Mouse (Mus musculus): ENCODE results near the gene Slx4ip. TPM values are rescaled to one million over a fixed set of nuclear protein-coding genes. Genes with fewer than 3 reads are reported as not detected.

Slx4ip gene
- polyA plus RNA-seq, 1 experiment = 1.4 TPM

DNA sequence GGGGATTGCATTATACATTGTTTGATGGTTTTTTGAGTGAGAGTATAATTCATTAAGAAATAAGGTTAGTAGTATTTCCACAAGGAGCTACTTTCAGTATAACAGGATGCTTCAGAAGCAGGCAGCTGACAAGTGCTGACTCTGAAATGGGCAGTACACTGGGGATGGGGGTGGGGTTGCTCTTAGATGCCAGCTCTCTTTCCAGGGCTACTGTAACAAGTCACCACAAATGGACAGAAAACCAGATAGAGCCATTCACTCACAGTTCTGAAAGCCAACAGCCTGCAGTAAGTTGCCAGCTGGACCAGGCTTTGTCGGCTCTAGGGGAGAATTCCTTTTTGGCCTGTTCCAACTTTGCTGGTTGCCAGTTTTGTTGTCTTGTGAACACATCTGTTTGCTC lies 84.8 kb downstream of the Slx4ip start:
- Histone ChIP-seq H3K4me3 (ENCODE audit: control insufficient read depth, insufficient read depth, low read length) (no peak overlapping the region), H3K36me3 (ENCODE audit: control insufficient read depth, insufficient read depth, low read length) (no peaks in the 10 kb centered on the region), H3K4me1 (replicated peaks; ENCODE audit: control insufficient read depth, insufficient read depth, low read length) (no peaks in the 10 kb centered on the region), H3K27me3 (ENCODE audit: control insufficient read depth, insufficient read depth, low read length) (no peaks in the 10 kb centered on the region), H3K27ac (ENCODE audit: control insufficient read depth, insufficient read depth, low read length) (no peak overlapping the region)
- TF ChIP-seq CTCF (IDR thresholded peaks at IDR 0.05; ENCODE audit: borderline replicate concordance, control insufficient read depth, extremely low read depth, insufficient read depth, low read length, poor library complexity) = no peak
- no peak for TF ChIP-seq POLR2A (IDR thresholded peaks at IDR 0.05; ENCODE audit: control insufficient read depth, extremely low read depth, insufficient read depth, low read length, poor library complexity)
- DNase-seq = no peak
- WGBS = 93% methylated on average over 1 of the region's 1 CpGs

DNA sequence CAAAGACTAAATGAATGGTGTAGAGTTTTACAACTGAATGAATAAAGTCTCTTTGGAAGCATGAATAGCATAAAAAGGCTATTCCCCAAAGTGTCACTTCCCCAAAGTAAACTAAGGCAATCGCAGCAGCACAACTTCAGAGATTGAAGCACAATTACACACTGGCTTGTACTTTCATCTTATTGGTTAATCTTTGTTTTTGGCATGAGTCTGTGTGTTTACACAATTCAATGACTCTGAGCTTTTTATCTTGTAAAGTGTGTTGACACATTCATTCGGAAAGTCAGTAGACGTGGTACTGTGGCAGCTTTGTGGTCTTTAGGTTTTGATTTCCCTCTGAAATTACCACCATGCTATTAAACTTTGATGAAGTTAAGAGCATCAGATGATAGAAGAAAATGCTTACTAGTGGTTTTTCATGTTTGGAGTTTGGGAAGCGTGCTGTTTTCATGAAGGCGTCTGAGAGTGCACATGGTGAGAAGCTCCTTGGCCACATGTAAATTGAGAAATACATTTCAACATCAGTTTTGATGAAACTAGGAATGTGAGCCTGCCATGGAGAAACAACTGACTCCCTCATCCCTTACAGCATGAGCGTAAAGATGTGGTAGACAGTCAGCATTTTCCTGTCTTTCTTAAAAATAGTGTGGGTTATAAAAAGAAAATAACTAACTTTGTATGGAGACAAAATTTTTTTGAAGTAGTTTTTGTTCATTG lies 88.2 kb downstream of the Slx4ip start:
- no peaks in the 10 kb centered on the region for H3K36me3 ChIP-seq (ENCODE audit: control insufficient read depth, insufficient read depth, low read length)
- TF ChIP-seq CTCF (IDR thresholded peaks at IDR 0.05; ENCODE audit: borderline replicate concordance, control insufficient read depth, extremely low read depth, insufficient read depth, low read length, poor library complexity) = no peak
- no peak for TF ChIP-seq POLR2A (IDR thresholded peaks at IDR 0.05; ENCODE audit: control insufficient read depth, extremely low read depth, insufficient read depth, low read length, poor library complexity)
- 92% methylated on average over 6 of the region's 6 CpGs for WGBS
- no peaks in the 10 kb centered on the region for H3K27me3 ChIP-seq (ENCODE audit: control insufficient read depth, insufficient read depth, low read length)
- no peak overlapping the region for H3K4me3 ChIP-seq (ENCODE audit: control insufficient read depth, insufficient read depth, low read length)
- no peak overlapping the region for H3K27ac ChIP-seq (ENCODE audit: control insufficient read depth, insufficient read depth, low read length)
- DNase-seq = no peak
- no peaks in the 10 kb centered on the region for H3K4me1 ChIP-seq (replicated peaks; ENCODE audit: control insufficient read depth, insufficient read depth, low read length)

DNA sequence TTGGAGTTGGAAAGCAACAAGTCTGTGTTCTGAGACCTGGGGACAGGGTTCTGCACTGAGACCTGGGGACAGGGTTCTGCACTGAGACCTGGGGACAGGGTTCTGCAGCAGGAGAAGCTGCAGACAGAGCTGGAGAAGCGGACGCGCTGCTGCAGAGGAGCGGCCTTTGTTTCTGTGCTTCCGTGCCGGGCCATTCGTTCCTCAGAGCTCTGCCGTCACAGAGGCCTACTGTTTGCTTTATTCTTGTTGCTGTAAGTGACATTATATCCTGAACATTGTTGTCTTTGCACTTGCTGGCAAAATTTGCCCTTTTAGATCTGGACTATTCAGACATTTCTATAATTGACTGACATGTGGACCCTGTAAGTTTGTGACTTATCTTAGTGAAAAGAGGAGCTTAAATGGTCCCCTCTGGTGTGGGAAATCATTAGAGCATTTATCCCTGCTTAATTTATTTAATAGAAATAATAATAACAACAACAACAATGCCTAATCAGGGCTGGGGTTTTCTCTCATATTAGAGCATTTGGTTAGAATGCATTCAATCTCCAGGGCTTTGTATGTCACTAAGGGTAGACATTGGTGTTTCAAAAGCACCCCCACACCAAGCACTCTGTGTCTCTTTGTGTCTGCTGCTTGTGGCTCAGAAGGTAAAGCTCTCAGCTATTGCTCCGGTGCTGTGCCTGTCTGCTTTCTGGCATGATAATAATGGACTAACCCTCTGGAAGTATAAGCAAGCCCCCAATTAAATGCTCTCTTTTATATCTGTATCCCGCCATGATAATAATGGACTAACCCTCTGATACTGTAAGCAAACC lies 90.3 kb downstream of the Slx4ip start:
- Histone ChIP-seq H3K36me3 (ENCODE audit: control insufficient read depth, insufficient read depth, low read length) (no peaks in the 10 kb centered on the region), H3K4me3 (ENCODE audit: control insufficient read depth, insufficient read depth, low read length) (no peak overlapping the region), H3K4me1 (replicated peaks; ENCODE audit: control insufficient read depth, insufficient read depth, low read length) (no peaks in the 10 kb centered on the region), H3K27me3 (ENCODE audit: control insufficient read depth, insufficient read depth, low read length) (no peaks in the 10 kb centered on the region), H3K27ac (ENCODE audit: control insufficient read depth, insufficient read depth, low read length) (no peak overlapping the region)
- no peak for DNase-seq
- TF ChIP-seq CTCF (IDR thresholded peaks at IDR 0.05; ENCODE audit: borderline replicate concordance, control insufficient read depth, extremely low read depth, insufficient read depth, low read length, poor library complexity) = no peak
- TF ChIP-seq POLR2A (IDR thresholded peaks at IDR 0.05; ENCODE audit: control insufficient read depth, extremely low read depth, insufficient read depth, low read length, poor library complexity) = no peak
- 95% methylated on average over 10 of the region's 10 CpGs for WGBS

DNA sequence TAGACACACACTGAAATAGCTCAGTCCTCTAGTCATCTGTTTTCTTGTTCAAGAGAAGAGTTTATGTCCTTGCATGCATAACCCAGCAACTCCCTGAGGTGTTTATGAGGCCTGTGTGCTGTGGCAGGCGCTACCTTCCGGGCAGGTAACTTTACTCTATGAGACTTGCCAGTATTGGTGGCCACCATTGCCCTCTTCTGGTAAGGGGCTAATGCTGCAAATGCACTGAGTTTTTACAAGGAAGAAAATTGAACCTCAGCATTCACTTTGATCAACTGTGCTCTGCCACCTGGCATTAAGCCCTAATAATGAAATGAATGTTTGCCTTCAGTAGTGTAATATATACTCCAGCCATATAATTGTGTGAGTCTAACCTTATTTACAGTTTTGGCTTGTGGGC lies 92.9 kb downstream of the Slx4ip start:
- no peak overlapping the region for H3K27ac ChIP-seq (ENCODE audit: control insufficient read depth, insufficient read depth, low read length)
- no peaks in the 10 kb centered on the region for H3K27me3 ChIP-seq (ENCODE audit: control insufficient read depth, insufficient read depth, low read length)
- 98% methylated on average over 2 of the region's 2 CpGs for WGBS
- H3K4me3 ChIP-seq (ENCODE audit: control insufficient read depth, insufficient read depth, low read length) = no peak overlapping the region
- DNase-seq = no peak
- no peaks in the 10 kb centered on the region for H3K4me1 ChIP-seq (replicated peaks; ENCODE audit: control insufficient read depth, insufficient read depth, low read length)
- H3K36me3 ChIP-seq (ENCODE audit: control insufficient read depth, insufficient read depth, low read length) = no peaks in the 10 kb centered on the region
- TF ChIP-seq CTCF (IDR thresholded peaks at IDR 0.05; ENCODE audit: borderline replicate concordance, control insufficient read depth, extremely low read depth, insufficient read depth, low read length, poor library complexity) (no peak), POLR2A (IDR thresholded peaks at IDR 0.05; ENCODE audit: control insufficient read depth, extremely low read depth, insufficient read depth, low read length, poor library complexity) (no peak)

DNA sequence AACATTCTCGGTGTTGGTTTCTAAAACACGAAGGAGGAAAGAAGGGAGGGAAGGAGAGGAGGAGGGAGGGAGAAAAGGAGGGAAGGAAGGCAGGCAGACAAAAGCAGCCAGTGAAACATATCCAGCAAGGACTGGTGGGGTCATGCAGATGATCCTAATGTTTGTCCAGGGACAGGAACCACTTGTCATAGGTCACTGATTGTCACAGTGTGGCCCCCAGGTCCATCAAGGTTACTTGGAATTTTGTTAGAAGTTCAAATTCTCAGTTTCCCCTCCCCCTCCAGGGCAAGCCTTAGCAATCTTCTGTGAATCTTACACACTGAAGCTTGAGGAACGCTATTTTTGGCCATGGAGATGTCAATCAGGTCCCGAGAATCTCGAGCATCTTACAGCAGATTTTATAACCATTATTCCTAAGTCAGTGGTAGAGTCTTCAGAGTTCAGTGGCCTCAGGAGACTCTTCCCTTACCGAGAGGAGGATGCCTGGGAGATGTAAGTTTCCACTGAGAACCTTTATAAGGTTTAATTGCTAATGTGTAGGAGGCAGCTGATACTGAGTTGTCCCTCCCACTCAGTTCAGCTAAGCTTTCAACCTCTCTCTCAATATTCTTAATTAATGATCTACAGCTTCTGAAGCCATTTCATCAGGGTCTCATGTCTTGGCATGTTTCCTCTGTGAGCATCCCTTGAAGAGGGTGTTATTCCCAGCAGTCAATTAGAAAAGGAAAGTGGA lies 95.1 kb downstream of the Slx4ip start:
- TF ChIP-seq CTCF (IDR thresholded peaks at IDR 0.05; ENCODE audit: borderline replicate concordance, control insufficient read depth, extremely low read depth, insufficient read depth, low read length, poor library complexity) (no peak), POLR2A (IDR thresholded peaks at IDR 0.05; ENCODE audit: control insufficient read depth, extremely low read depth, insufficient read depth, low read length, poor library complexity) (no peak)
- Histone ChIP-seq H3K27ac (ENCODE audit: control insufficient read depth, insufficient read depth, low read length) (no peak overlapping the region), H3K36me3 (ENCODE audit: control insufficient read depth, insufficient read depth, low read length) (no peaks in the 10 kb centered on the region), H3K4me3 (ENCODE audit: control insufficient read depth, insufficient read depth, low read length) (no peak overlapping the region), H3K27me3 (ENCODE audit: control insufficient read depth, insufficient read depth, low read length) (no peaks in the 10 kb centered on the region), H3K4me1 (replicated peaks; ENCODE audit: control insufficient read depth, insufficient read depth, low read length) (no peaks in the 10 kb centered on the region)
- no peak for DNase-seq
- WGBS = 90% methylated on average over 6 of the region's 6 CpGs

DNA sequence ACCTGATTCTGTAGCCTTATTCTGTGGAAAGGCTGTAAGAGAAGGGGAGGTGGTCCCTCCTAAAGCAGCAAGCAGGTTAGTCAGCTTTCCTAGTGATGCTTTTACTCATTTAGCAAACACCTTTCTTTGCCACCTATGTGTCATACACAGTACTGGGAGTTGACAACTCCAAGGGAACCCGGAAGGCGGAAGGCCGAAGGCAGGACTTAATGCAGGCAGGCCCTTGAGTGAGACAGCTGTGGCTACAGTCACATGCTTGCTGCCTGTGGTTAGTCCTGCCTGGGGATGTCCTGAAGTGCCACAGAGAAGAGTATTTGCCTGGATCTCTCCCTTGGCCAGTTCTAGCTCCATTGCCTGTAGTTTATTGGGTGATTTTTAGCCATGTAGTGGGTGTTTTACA lies 102.1 kb downstream of the Slx4ip start:
- TF ChIP-seq CTCF (IDR thresholded peaks at IDR 0.05; ENCODE audit: borderline replicate concordance, control insufficient read depth, extremely low read depth, insufficient read depth, low read length, poor library complexity) (no peak), POLR2A (IDR thresholded peaks at IDR 0.05; ENCODE audit: control insufficient read depth, extremely low read depth, insufficient read depth, low read length, poor library complexity) (no peak)
- H3K4me3 ChIP-seq (ENCODE audit: control insufficient read depth, insufficient read depth, low read length) = no peak overlapping the region
- WGBS = 95% methylated on average over 3 of the region's 3 CpGs
- no peaks in the 10 kb centered on the region for H3K36me3 ChIP-seq (ENCODE audit: control insufficient read depth, insufficient read depth, low read length)
- DNase-seq = no peak
- no peak overlapping the region for H3K27ac ChIP-seq (ENCODE audit: control insufficient read depth, insufficient read depth, low read length)
- H3K4me1 ChIP-seq (replicated peaks; ENCODE audit: control insufficient read depth, insufficient read depth, low read length) = no peaks in the 10 kb centered on the region
- H3K27me3 ChIP-seq (ENCODE audit: control insufficient read depth, insufficient read depth, low read length) = no peaks in the 10 kb centered on the region

Measured in thymus, adult 2 months (tissue).